Mouse (Mus musculus): ENCODE measurements around the gene Eno3.

GRCm38 (mm10) chr11:70623053-70623742, 33.8 kb upstream of the Eno3 start:
- TF ChIP-seq POLR2A (IDR thresholded peaks at IDR 0.05; ENCODE audit: insufficient read depth, low read length) (no peak), EP300 (IDR thresholded peaks at IDR 0.05; ENCODE audit: insufficient read depth, low read depth, low read length) (no peak), CTCF (IDR thresholded peaks at IDR 0.05; ENCODE audit: low read depth, low read length) (peak; percentile 74)
